Mouse (Mus musculus) liver, embryonic 12.5 days (tissue): ENCODE data around the gene Tpcn1. TPM values are rescaled to one million over a fixed set of nuclear protein-coding genes. Genes with fewer than 3 reads are reported as not detected.

Source experiments
- ATAC-seq: fragments of 200-750 bp; cut with Nextera tagmentation; 2 replicates; pipeline ENCODE4 v1.8.0; 2017; ENCODE audit warnings: moderate number of reproducible peaks, mild to moderate bottlenecking, moderate library complexity
- H3K27ac ChIP-seq: fragments of 300-500 bp; sonication (generic); 2 replicates; pipeline ENCODE4 v1.5.1; 2016; ENCODE audit warnings: mild to moderate bottlenecking
- H3K27me3 ChIP-seq: fragments of 300-500 bp; sonication (generic); replicated peaks from 2 replicates; pipeline ENCODE4 v1.6.1; 2016; ENCODE audit warnings: mild to moderate bottlenecking, moderate library complexity
- H3K36me3 ChIP-seq: fragments of 300-500 bp; sonication (generic); 2 replicates; pipeline ENCODE4 v1.6.1; 2016; ENCODE audit warnings: mild to moderate bottlenecking, moderate library complexity
- H3K4me1 ChIP-seq: fragments of 300-500 bp; sonication (generic); 2 replicates; pipeline ENCODE4 v1.6.1; 2016
- H3K4me2 ChIP-seq: fragments of 300-500 bp; sonication (generic); 2 replicates; pipeline ENCODE4 v1.6.1; 2016; ENCODE audit warnings: mild to moderate bottlenecking, moderate library complexity
- H3K4me3 ChIP-seq: fragments of 300-500 bp; sonication (generic); 2 replicates; pipeline ENCODE4 v1.5.1; 2016; ENCODE audit warnings: mild to moderate bottlenecking, moderate library complexity
- H3K9ac ChIP-seq: fragments of 300-500 bp; sonication (generic); 2 replicates; pipeline ENCODE4 v1.6.1; 2016; ENCODE audit warnings: mild to moderate bottlenecking, moderate library complexity
- H3K9me3 ChIP-seq: fragments of 300-500 bp; sonication (generic); replicated peaks from 2 replicates; pipeline ENCODE4 v1.6.1; 2016; ENCODE audit warnings: mild to moderate bottlenecking, moderate library complexity
- WGBS: fragments of 180-500 bp; shearing (Covaris S2); methylation state at CpG from one replicate; pipeline ENCODE4 v1.1.7; 2016; ENCODE audit not compliant: insufficient replicate concordance; 5-methylcytosine and 5-hydroxymethylcytosine counted together
- polyA plus RNA-seq: library from polyadenylated mRNA; unstranded; fragments of >200 nt; fragmentation: Nextera tagmentation; extraction: Ambion mirVana; gene quantifications from 2 replicates; pipeline ENCODE4 v1.2.1, GENCODE M21; 2016

Gene Tpcn1
- polyA plus RNA-seq, 1 experiment from 2014 or later: 24.8 TPM

- peak overlapping the region; percentile 80 for H3K4me2 ChIP-seq
- peak; percentile 58 for ATAC-seq
Observed at GRCm38 (mm10) chr5:120587940-120588568, 419 bp downstream of the Tpcn1 start.

GRCm38 (mm10) chr5:120587616-120587926 is 902 bp downstream of the Tpcn1 start:
- 6% methylated on average over 9 of the region's 9 CpGs for WGBS
- Histone ChIP-seq H3K36me3 (peaks cover 29% of the 10 kb centered on the region), H3K4me1 (peaks cover 67% of the 10 kb centered on the region), H3K9ac (peak overlapping the region; percentile 97), H3K27ac (peak overlapping the region; percentile 95), H3K4me3 (peak overlapping the region; percentile 93), H3K27me3 (no peaks in the 10 kb centered on the region), H3K9me3 (peaks cover 8% of the 10 kb centered on the region; the same call in 1 of the 2 replicates), H3K4me2 (peak overlapping the region; percentile 80)
- ATAC-seq: peak; percentile 64

More at GRCm38 (mm10) chr5:120587940-120588568, 419 bp downstream of the Tpcn1 start:
- H3K9ac ChIP-seq: peak overlapping the region; percentile 97
- H3K4me1 ChIP-seq: peaks cover 66% of the 10 kb centered on the region
- 1% methylated on average over 29 of the region's 29 CpGs for WGBS
- H3K27me3 ChIP-seq: no peaks in the 10 kb centered on the region
- peak overlapping the region; percentile 93 for H3K4me3 ChIP-seq
- peaks cover 24% of the 10 kb centered on the region for H3K36me3 ChIP-seq
- H3K9me3 ChIP-seq: peaks cover 8% of the 10 kb centered on the region; the same call in 1 of the 2 replicates
- peak overlapping the region; percentile 95 for H3K27ac ChIP-seq

GRCm38 (mm10) chr5:120586741-120587615 is 1.5 kb downstream of the Tpcn1 start:
- Histone ChIP-seq H3K27me3 (no peaks in the 10 kb centered on the region), H3K4me1 (peaks cover 73% of the 10 kb centered on the region), H3K9me3 (0 out of 2 replicates have a peak, but pooled peaks cover 5% of the 10 kb centered on the region), H3K27ac (peak overlapping the region; percentile 95), H3K9ac (peak overlapping the region; percentile 97), H3K36me3 (peaks cover 35% of the 10 kb centered on the region), H3K4me2 (peak overlapping the region; percentile 80), H3K4me3 (peak overlapping the region; percentile 93)
- peak; percentile 57 for ATAC-seq
- 6% methylated on average over 17 of the region's 17 CpGs for WGBS

GRCm38 (mm10) chr5:120584968-120585367 is 3.5 kb downstream of the Tpcn1 start:
- Histone ChIP-seq H3K27me3 (no peaks in the 10 kb centered on the region), H3K4me3 (no peak overlapping the region), H3K27ac (no peak overlapping the region), H3K9ac (no peak overlapping the region), H3K4me2 (peak overlapping the region; percentile 80; the same call in 1 of the 2 replicates), H3K4me1 (peaks cover 80% of the 10 kb centered on the region), H3K9me3 (no peaks in the 10 kb centered on the region), H3K36me3 (peaks cover 55% of the 10 kb centered on the region)
- WGBS: 65% methylated on average over 15 of the region's 15 CpGs
- ATAC-seq: no peak

- Histone ChIP-seq H3K27ac (0 out of 2 replicates have a peak overlapping the region, but pooled peaks have one; percentile 15), H3K9me3 (no peaks in the 10 kb centered on the region), H3K27me3 (no peaks in the 10 kb centered on the region), H3K9ac (no peak overlapping the region), H3K4me2 (no peak overlapping the region), H3K4me3 (no peak overlapping the region), H3K4me1 (peaks cover 84% of the 10 kb centered on the region), H3K36me3 (peaks cover 66% of the 10 kb centered on the region)
- ATAC-seq: no peak
- WGBS: 93% methylated on average over 4 of the region's 4 CpGs
Observed at GRCm38 (mm10) chr5:120583511-120583910, 5.0 kb downstream of the Tpcn1 start.

- Histone ChIP-seq H3K4me1 (peaks cover 88% of the 10 kb centered on the region), H3K4me3 (no peak overlapping the region), H3K27ac (peak overlapping the region; percentile 49), H3K9ac (no peak overlapping the region), H3K36me3 (peaks cover 70% of the 10 kb centered on the region), H3K9me3 (no peaks in the 10 kb centered on the region), H3K4me2 (no peak overlapping the region), H3K27me3 (no peaks in the 10 kb centered on the region)
- ATAC-seq: no peak
- 77% methylated on average over 9 of the region's 9 CpGs for WGBS
Observed at GRCm38 (mm10) chr5:120582002-120582401, 6.5 kb downstream of the Tpcn1 start.

GRCm38 (mm10) chr5:120579898-120580626 is 8.4 kb downstream of the Tpcn1 start:
- Histone ChIP-seq H3K4me1 (peaks cover 86% of the 10 kb centered on the region), H3K27me3 (no peaks in the 10 kb centered on the region), H3K27ac (peak overlapping the region; percentile 98), H3K4me2 (no peak overlapping the region), H3K9me3 (no peaks in the 10 kb centered on the region), H3K9ac (no peak overlapping the region), H3K4me3 (no peak overlapping the region), H3K36me3 (peaks cover 77% of the 10 kb centered on the region)
- WGBS: 90% methylated on average over 26 of the region's 26 CpGs
- no peak for ATAC-seq

- Histone ChIP-seq H3K27me3 (no peaks in the 10 kb centered on the region), H3K27ac (peak overlapping the region; percentile 98), H3K4me2 (peak overlapping the region; percentile 70), H3K4me1 (peaks cover 87% of the 10 kb centered on the region), H3K9ac (peak overlapping the region; percentile 71; the same call in 1 of the 2 replicates), H3K36me3 (peaks cover 75% of the 10 kb centered on the region), H3K9me3 (no peaks in the 10 kb centered on the region), H3K4me3 (no peak overlapping the region)
- 62% methylated on average over 26 of the region's 26 CpGs for WGBS
- ATAC-seq: no peak
Observed at GRCm38 (mm10) chr5:120579211-120579897, 9.1 kb downstream of the Tpcn1 start.

- peak; percentile 17 for ATAC-seq
- Histone ChIP-seq H3K4me1 (peaks cover 93% of the 10 kb centered on the region), H3K4me3 (peak overlapping the region; percentile 34), H3K27me3 (no peaks in the 10 kb centered on the region), H3K4me2 (peak overlapping the region; percentile 70), H3K9ac (peak overlapping the region; percentile 71), H3K27ac (peak overlapping the region; percentile 98), H3K36me3 (peaks cover 75% of the 10 kb centered on the region), H3K9me3 (no peaks in the 10 kb centered on the region)
- WGBS: 27% methylated on average over 12 of the region's 12 CpGs
Observed at GRCm38 (mm10) chr5:120578504-120579081, 9.9 kb downstream of the Tpcn1 start.

- peak overlapping the region; percentile 34 for H3K4me3 ChIP-seq
- H3K9ac ChIP-seq: peak overlapping the region; percentile 71
- peak overlapping the region; percentile 70 for H3K4me2 ChIP-seq
- no peaks in the 10 kb centered on the region for H3K27me3 ChIP-seq
- WGBS: 33% methylated on average over 10 of the region's 10 CpGs
- ATAC-seq: peak; percentile 73
- H3K36me3 ChIP-seq: peaks cover 75% of the 10 kb centered on the region
- H3K9me3 ChIP-seq: no peaks in the 10 kb centered on the region
- H3K4me1 ChIP-seq: peaks cover 89% of the 10 kb centered on the region
- peak overlapping the region; percentile 98 for H3K27ac ChIP-seq
Observed at GRCm38 (mm10) chr5:120577935-120578441, 10.5 kb downstream of the Tpcn1 start.
